Mouse (Mus musculus) CH12.LX (cell line): Measurements from ENCODE around the gene Olfr169. TPM values are rescaled to one million over a fixed set of nuclear protein-coding genes. Genes with fewer than 3 reads are reported as not detected.
"Not testable (repeated sequence)": the region's sequence is repeated elsewhere in the genome, so short reads cannot be mapped to it uniquely, and the experiment has no call there.

ENCODE experiments used
- DNase-seq: peaks from one replicate; pipeline ENCODE4 v3.0.0-alpha.2; 2013; ENCODE audit errors: extremely low read depth
- H3K27ac ChIP-seq: 2 replicates; pipeline ENCODE4 v1.5.1; 2012; ENCODE audit warnings: low read depth, mild to moderate bottlenecking, control low read depth, moderate library complexity; ENCODE audit not compliant: insufficient read depth
- H3K27me3 ChIP-seq: replicated peaks from 2 replicates; pipeline ENCODE3; 2012; ENCODE audit warnings: inconsistent platforms
- H3K36me3 ChIP-seq, 2 experiments: replicated peaks in 1 of 2; 2 replicates each; pipeline versions ENCODE3 to v1.6.1; 2012; ENCODE audit warnings: inconsistent platforms in 1 of 2, low read length in 1 of 2, mild to moderate bottlenecking in 1 of 2, mixed read lengths in 1 of 2, moderate library complexity in 1 of 2; ENCODE audit not compliant: control insufficient read depth in 1 of 2, insufficient read depth in 1 of 2
- H3K4me1 ChIP-seq, 2 experiments: 2 replicates each; pipeline ENCODE4 v1.6.1; 2012; ENCODE audit warnings: inconsistent platforms in 1 of 2, moderate library complexity in 1 of 2; ENCODE audit not compliant: insufficient read depth in 2 of 2, control insufficient read depth in 1 of 2
- H3K4me2 ChIP-seq: 2 replicates; pipeline ENCODE4 v1.6.1; 2012; ENCODE audit warnings: low read depth, mild to moderate bottlenecking, control low read depth; ENCODE audit not compliant: poor library complexity, insufficient read depth, severe bottlenecking
- H3K4me3 ChIP-seq, 3 experiments: fragments of 150-350 bp in 1 of 3; sonication (generic) in 1 of 3; replicated peaks in 1 of 3; 2 replicates each; pipeline versions ENCODE3 to v1.5.1; 2011 to 2012; ENCODE audit warnings: low read depth in 2 of 3, low read length in 2 of 3, mild to moderate bottlenecking in 2 of 3, moderate library complexity in 2 of 3, control low read depth in 1 of 3, improper control_type of control experiment in 1 of 3, inconsistent platforms in 1 of 3, mixed read lengths in 1 of 3; ENCODE audit not compliant: poor library complexity in 1 of 3
- H3K79me2 ChIP-seq: replicated peaks from 2 replicates; pipeline ENCODE4 v1.6.1; 2012; ENCODE audit warnings: mild to moderate bottlenecking, moderate library complexity; ENCODE audit not compliant: control insufficient read depth, poor library complexity, insufficient read depth, severe bottlenecking; ENCODE audit errors: extremely low read depth
- H3K9ac ChIP-seq: 2 replicates; pipeline ENCODE4 v1.6.1; 2012; ENCODE audit warnings: low read depth, mild to moderate bottlenecking, control low read depth, moderate library complexity; ENCODE audit not compliant: insufficient read depth
- H3K9me3 ChIP-seq: replicated peaks from 2 replicates; pipeline ENCODE3; 2012; ENCODE audit warnings: low read length, inconsistent platforms, mixed read lengths
- BHLHE40 ChIP-seq: IDR thresholded peaks from 2 replicates; pipeline ENCODE4 v1.6.1; 2011; ENCODE audit warnings: mild to moderate bottlenecking, low read depth, low read length, improper control_type of control experiment
- EP300 ChIP-seq: IDR thresholded peaks from 2 replicates; pipeline ENCODE4 v1.6.1; 2011; ENCODE audit warnings: low read length, improper control_type of control experiment
- HCFC1 ChIP-seq: IDR thresholded peaks from 2 replicates; pipeline ENCODE4 v1.6.1; 2012; ENCODE audit warnings: low read depth, mild to moderate bottlenecking, inconsistent platforms, low read length, improper control_type of control experiment
- IRF4 ChIP-seq: IDR thresholded peaks from 2 replicates; pipeline ENCODE4 v1.6.1; 2014; ENCODE audit warnings: low read depth, mild to moderate bottlenecking, inconsistent platforms, low read length, improper control_type of control experiment
- MAX ChIP-seq: IDR thresholded peaks from 2 replicates; pipeline ENCODE4 v1.6.1; 2011; ENCODE audit warnings: low read length, improper control_type of control experiment
- TCF12 ChIP-seq: IDR thresholded peaks from 2 replicates; pipeline ENCODE4 v1.6.1; 2014; ENCODE audit warnings: low read depth, mild to moderate bottlenecking, inconsistent platforms, low read length, improper control_type of control experiment
- dilution Hi-C: fragments of 300-500 bp; cut with MboI; formaldehyde crosslinking; loops from 2 replicates; pipeline ENCODE4 v1.14.3; 2020; ENCODE audit warnings: low sequenced_read_pairs; ENCODE audit not compliant: extremely low pct_unique_long_range_greater_than_20kb, extremely low pct_ligation_motif_present
- in situ Hi-C: fragments of 300-500 bp; cut with MboI; formaldehyde crosslinking; loops from 3 replicates; pipeline ENCODE4 v1.14.3; 2019; ENCODE audit warnings: low sequenced_read_pairs, low pct_ligation_motif_present, low pct_unique_long_range_greater_than_20kb, mixed read lengths
- polyA plus RNA-seq: library from polyadenylated mRNA; unstranded; fragments of >175 nt; gene quantifications from 2 replicates; pipeline ENCODE4 v1.2.1, GENCODE M21; 2012; ENCODE audit warnings: low read depth; ENCODE audit not compliant: insufficient read length
- total RNA-seq, 2 experiments: library from RNA; depleted of rRNA; stranded (reverse); fragments of 300-350 nt in 1 of 2; fragments of >200 nt in 1 of 2; gene quantifications; 2 replicates each; pipeline ENCODE4 v1.2.3; 2012 to 2014

Olfr169 gene
- total RNA-seq (2012; rRNA removed), result not detected in 2 replicates
- not detected in 2 replicates for total RNA-seq (2014; rRNA removed)
- polyA plus RNA-seq, result not detected in 2 replicates

DNA sequence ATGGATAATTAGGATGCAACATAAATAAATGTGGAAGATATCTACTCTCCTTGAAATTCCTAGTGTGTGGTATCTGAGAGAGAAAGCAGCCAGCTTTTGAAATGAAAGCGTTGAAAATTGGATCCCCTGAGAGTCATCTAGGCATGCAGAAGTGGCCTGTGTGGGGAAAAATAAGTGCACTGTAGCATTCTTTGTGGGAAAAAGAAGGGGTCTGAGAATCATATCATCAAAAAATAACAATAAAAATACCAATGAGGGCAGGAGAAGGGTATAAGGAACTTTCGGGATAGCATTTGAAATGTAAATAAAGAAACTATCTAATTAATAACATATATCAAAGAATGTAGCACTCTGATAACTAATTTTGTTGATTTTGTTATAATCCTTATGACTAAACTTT is at the start of gene Olfr169:
Olfr169 (minus strand) TSS at position 101 of the 400 bp plus-strand sequence.
- dilution Hi-C loops, H3K4me3 ChIP-seq, H3K9ac ChIP-seq, H3K4me1 ChIP-seq, H3K27me3 ChIP-seq, H3K79me2 ChIP-seq, in situ Hi-C loops, H3K36me3 ChIP-seq, H3K27ac ChIP-seq, DNase-seq, H3K9me3 ChIP-seq, H3K4me2 ChIP-seq: not testable (repeated sequence)

DNA sequence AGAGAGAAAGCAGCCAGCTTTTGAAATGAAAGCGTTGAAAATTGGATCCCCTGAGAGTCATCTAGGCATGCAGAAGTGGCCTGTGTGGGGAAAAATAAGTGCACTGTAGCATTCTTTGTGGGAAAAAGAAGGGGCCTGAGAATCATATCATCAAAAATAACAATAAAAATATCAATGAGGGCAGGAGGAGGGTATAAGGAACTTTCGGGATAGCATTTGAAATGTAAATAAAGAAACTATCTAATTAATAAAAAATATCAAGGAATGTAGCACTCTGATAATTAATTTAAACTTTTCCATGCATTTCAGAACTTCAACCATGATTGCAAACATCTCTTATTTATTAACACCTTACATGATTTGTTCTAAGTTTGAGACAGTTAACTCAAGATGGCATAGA is 40.2 kb upstream of the Olfr169 start, which contains the start of gene Olfr170:
Olfr170 (minus strand) TSS at position 101 of the 400 bp plus-strand sequence.
- dilution Hi-C loops, result not testable (repeated sequence)

DNA sequence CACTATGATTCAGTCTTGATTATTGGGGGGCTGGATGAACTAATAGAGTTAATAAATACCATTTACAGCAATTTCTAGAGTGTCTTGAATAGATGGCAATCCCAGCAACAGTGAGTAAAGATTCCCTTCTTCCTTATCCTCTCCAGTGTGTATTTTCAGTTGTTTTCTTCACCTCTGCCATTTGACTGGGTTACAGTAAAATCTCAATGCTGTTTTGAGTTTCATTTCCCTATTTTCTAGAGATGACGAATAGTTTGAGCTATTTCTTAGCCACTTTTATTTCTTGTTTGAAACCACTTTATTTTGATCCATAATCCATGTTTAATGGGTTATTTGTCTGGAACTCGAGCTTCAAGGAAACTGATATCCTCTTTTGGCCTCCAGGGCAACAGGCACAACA is 31.6 kb upstream of the Olfr169 start:
- Histone ChIP-seq H3K27ac (no peak overlapping the region), H3K79me2 (no peaks in the 10 kb centered on the region), H3K9ac (no peak overlapping the region), H3K4me3 (no peak overlapping the region), H3K9me3 (no peaks in the 10 kb centered on the region), H3K27me3 (no peaks in the 10 kb centered on the region), H3K4me1 (peaks cover 0 to 9% of the 10 kb centered on the region in 2 experiments; a peak in 2 of 4 replicates), H3K4me2 (no peak overlapping the region), H3K36me3 (no peaks in the 10 kb centered on the region)
- peak; percentile 13 for DNase-seq
- dilution Hi-C loops, result no loop called here
- in situ Hi-C loops, result no loop called here
- TF ChIP-seq IRF4 (peak; percentile 77), HCFC1 (no peak), EP300 (peak; percentile 69)

More for the DNA sequence above, 40.2 kb upstream of the Olfr169 start, which contains the start of gene Olfr170:
- H3K9ac ChIP-seq, H3K4me3 ChIP-seq, DNase-seq, H3K4me2 ChIP-seq, H3K27me3 ChIP-seq, H3K79me2 ChIP-seq, H3K9me3 ChIP-seq, H3K36me3 ChIP-seq, H3K27ac ChIP-seq, H3K4me1 ChIP-seq, in situ Hi-C loops: not testable (repeated sequence)

DNA sequence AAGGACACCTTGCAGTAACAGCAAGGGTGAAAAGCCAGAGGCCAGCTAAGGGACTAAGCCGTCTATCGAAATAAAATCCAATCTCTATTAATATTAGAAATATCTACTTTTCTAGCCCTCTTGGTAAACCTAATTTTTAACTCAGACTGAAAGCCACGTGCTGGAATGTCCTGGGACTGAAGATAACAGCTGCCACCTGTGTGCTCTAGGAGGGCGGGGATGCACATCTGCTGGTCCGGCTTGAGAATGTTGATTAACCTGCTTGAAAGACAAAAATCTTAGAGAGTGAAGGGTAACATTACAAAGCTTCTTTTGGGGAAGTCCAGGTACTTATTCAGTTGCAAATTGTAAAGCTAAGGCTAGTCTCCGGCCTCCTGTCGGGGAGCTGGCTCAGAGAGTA is 18.2 kb downstream of the Olfr169 start:
- dilution Hi-C loops, H3K79me2 ChIP-seq, in situ Hi-C loops, H3K27me3 ChIP-seq, H3K4me3 ChIP-seq, H3K9me3 ChIP-seq, H3K36me3 ChIP-seq: not testable (repeated sequence)
- H3K27ac ChIP-seq, result peak overlapping the region; percentile 69; the same call in 1 of the 2 replicates
- H3K9ac ChIP-seq, result peak overlapping the region; percentile 44
- peak overlapping the region; percentile 95 for H3K4me2 ChIP-seq
- DNase-seq, result peak; percentile 40
- peaks cover 0 to 16% of the 10 kb centered on the region in 2 experiments; a peak in 2 of 4 replicates for H3K4me1 ChIP-seq
- TF ChIP-seq BHLHE40 (peak; percentile 68), MAX (0 out of 2 replicates have a peak, but pooled peaks have one; percentile 52), TCF12 (peak; percentile 58)
